Mouse (Mus musculus) hindbrain, embryonic 13.5 days (tissue): ENCODE results near the gene Adarb2. TPM values are rescaled to one million over a fixed set of nuclear protein-coding genes. Genes with fewer than 3 reads are reported as not detected.

ENCODE experiments used
- ATAC-seq: fragments of 200-750 bp; cut with Nextera tagmentation; 2 replicates; pipeline ENCODE4 v1.8.0; 2017; ENCODE audit warnings: moderate TSS enrichment; ENCODE audit not compliant: low FRiP score
- H3K27ac ChIP-seq: fragments of 300-500 bp; sonication (generic); 2 replicates; pipeline ENCODE4 v1.5.1; 2015; ENCODE audit warnings: inconsistent platforms, mild to moderate bottlenecking, moderate library complexity
- H3K27me3 ChIP-seq: fragments of 300-500 bp; sonication (generic); 2 replicates; pipeline ENCODE4 v1.6.1; 2015; ENCODE audit warnings: mild to moderate bottlenecking, inconsistent platforms
- H3K36me3 ChIP-seq: fragments of 300-500 bp; sonication (generic); 2 replicates; pipeline ENCODE4 v1.6.1; 2015; ENCODE audit warnings: mild to moderate bottlenecking, inconsistent platforms
- H3K4me1 ChIP-seq: fragments of 300-500 bp; sonication (generic); replicated peaks from 2 replicates; pipeline ENCODE4 v1.6.1; 2015; ENCODE audit warnings: inconsistent platforms
- H3K4me2 ChIP-seq: fragments of 300-500 bp; sonication (generic); 2 replicates; pipeline ENCODE4 v1.6.1; 2015; ENCODE audit warnings: inconsistent platforms, mild to moderate bottlenecking, moderate library complexity
- H3K4me3 ChIP-seq: fragments of 300-500 bp; sonication (generic); 2 replicates; pipeline ENCODE4 v1.5.1; 2015; ENCODE audit warnings: mild to moderate bottlenecking, inconsistent platforms
- H3K9ac ChIP-seq: fragments of 300-500 bp; sonication (generic); 2 replicates; pipeline ENCODE4 v1.6.1; 2015; ENCODE audit warnings: mild to moderate bottlenecking, inconsistent platforms
- H3K9me3 ChIP-seq: fragments of 300-500 bp; sonication (generic); 2 replicates; pipeline ENCODE4 v1.6.1; 2016; ENCODE audit warnings: inconsistent platforms
- WGBS: fragments of 180-500 bp; shearing (Covaris S2); methylation state at CpG from one replicate; pipeline ENCODE4 v1.1.7; 2015; 5-methylcytosine and 5-hydroxymethylcytosine counted together
- polyA plus RNA-seq: library from polyadenylated mRNA; unstranded; fragments of >200 nt; fragmentation: Nextera tagmentation; extraction: Ambion mirVana; gene quantifications from 2 replicates; pipeline ENCODE4 v1.2.1, GENCODE M21; 2015

Gene Adarb2
- polyA plus RNA-seq, 1 experiment from 2014 or later = 28.9 TPM

DNA sequence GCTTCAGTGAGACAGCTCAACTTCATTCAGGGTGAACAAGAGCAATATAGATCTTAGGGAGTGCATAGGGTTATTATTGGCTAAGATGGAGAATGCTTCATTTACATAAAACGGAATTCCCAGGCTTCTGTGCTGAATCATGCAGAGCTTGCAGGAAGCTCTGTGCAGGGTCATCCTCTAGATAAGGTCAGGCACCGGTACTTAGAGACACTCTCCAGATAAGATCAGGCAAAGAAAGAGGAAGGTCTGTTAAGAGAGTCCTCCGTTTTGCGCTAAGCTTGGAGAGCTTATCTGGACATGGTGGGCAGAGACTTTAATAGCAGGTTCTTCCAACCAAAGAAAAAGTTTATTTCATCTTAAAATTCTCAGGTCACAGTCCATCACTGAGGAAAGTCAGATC is 542.9 kb downstream of the Adarb2 start:
- WGBS = 87% methylated on average over 4 of the region's 4 CpGs
- H3K4me2 ChIP-seq = no peak overlapping the region
- no peaks in the 10 kb centered on the region for H3K36me3 ChIP-seq
- H3K9ac ChIP-seq = no peak overlapping the region
- no peak overlapping the region for H3K4me3 ChIP-seq
- H3K9me3 ChIP-seq = no peaks in the 10 kb centered on the region
- H3K27ac ChIP-seq = no peak overlapping the region
- no peaks in the 10 kb centered on the region for H3K27me3 ChIP-seq
- no peak for ATAC-seq
- no peaks in the 10 kb centered on the region for H3K4me1 ChIP-seq

DNA sequence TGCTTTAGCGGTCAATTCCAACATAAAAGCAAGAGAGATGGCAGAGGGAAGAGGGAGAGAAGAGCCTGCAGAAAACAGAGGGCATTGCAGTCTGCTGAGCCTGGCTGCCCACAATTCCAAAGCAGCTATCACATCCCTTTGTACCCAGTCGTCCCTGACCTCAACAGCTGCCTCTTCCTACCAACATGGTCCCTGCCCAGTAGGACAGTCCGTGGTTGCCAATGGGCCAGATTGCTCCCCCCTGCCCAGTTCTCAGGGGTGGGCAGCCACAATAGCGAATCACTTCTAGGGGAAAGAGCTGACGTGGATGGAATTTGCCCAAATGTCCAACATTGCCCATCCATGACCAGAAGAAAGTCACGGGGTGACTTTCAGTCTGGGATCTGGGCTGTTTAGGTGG is 546.8 kb downstream of the Adarb2 start:
- Histone ChIP-seq H3K9ac (no peak overlapping the region), H3K27me3 (no peaks in the 10 kb centered on the region), H3K4me3 (no peak overlapping the region), H3K9me3 (no peaks in the 10 kb centered on the region), H3K36me3 (peaks cover 8% of the 10 kb centered on the region; the same call in 1 of the 2 replicates), H3K27ac (no peak overlapping the region), H3K4me2 (no peak overlapping the region), H3K4me1 (no peaks in the 10 kb centered on the region)
- no peak for ATAC-seq
- WGBS = 89% methylated on average over 6 of the region's 6 CpGs

DNA sequence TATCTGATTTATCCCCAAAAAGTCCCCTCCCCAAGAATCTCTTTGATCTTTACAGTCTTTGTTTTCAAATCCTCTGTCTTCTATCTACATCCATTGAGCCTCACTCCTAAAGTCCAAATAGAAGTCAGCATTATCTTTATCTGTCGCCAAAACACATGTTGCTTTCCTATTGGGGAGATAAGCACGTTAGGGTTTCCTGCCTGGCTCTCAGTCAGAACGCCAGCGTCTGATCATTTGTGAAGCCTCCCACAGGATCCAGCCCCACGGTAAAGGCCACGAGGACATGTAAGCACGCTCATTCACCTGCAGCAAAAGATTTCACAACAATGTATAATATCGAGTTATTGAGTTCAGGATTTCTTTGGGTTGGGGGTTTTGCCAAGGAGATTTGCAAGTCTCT is 558.3 kb downstream of the Adarb2 start:
- Histone ChIP-seq H3K9me3 (no peaks in the 10 kb centered on the region), H3K4me3 (no peak overlapping the region), H3K27me3 (no peaks in the 10 kb centered on the region), H3K36me3 (no peaks in the 10 kb centered on the region), H3K4me1 (no peaks in the 10 kb centered on the region), H3K27ac (no peak overlapping the region), H3K9ac (no peak overlapping the region), H3K4me2 (no peak overlapping the region)
- WGBS = 74% methylated on average over 8 of the region's 8 CpGs
- ATAC-seq = no peak

DNA sequence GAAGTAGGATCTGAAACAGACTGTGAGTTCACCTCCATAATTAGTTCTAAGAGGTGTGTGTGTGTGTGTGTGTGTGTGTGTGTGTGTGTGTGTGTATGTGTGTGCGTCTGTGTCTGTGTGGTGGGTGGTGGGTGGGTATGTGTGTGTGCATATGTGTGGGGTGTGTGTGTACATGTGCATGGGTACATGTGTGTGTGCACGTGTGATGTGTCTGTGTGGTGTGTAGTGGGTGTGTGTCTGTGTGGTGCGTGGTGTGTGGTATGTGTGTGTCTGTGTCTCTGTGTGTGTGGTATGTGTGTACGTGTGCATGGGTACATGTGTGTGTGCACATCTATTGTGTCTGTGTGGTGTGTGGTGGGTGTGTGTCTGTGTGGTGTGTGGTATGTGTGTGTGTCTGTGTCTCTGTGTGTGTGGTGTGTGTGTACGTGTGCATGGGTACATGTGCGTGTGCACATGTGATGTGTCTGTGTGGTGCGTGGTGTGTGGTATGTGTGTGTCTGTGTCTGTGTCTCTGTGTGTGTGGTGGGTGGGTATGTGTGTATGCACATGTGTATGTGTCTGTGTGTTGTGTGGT is 567.1 kb downstream of the Adarb2 start:
- H3K9me3 ChIP-seq = peaks cover 4% of the 10 kb centered on the region; the same call in 1 of the 2 replicates
- no peak for ATAC-seq
- H3K4me3 ChIP-seq = no peak overlapping the region
- H3K9ac ChIP-seq = no peak overlapping the region
- H3K27me3 ChIP-seq = no peaks in the 10 kb centered on the region
- no peak overlapping the region for H3K27ac ChIP-seq
- 92% methylated on average over 7 of the region's 7 CpGs for WGBS
- no peaks in the 10 kb centered on the region for H3K4me1 ChIP-seq
- peaks cover 2% of the 10 kb centered on the region; the same call in 1 of the 2 replicates for H3K36me3 ChIP-seq
- no peak overlapping the region for H3K4me2 ChIP-seq

DNA sequence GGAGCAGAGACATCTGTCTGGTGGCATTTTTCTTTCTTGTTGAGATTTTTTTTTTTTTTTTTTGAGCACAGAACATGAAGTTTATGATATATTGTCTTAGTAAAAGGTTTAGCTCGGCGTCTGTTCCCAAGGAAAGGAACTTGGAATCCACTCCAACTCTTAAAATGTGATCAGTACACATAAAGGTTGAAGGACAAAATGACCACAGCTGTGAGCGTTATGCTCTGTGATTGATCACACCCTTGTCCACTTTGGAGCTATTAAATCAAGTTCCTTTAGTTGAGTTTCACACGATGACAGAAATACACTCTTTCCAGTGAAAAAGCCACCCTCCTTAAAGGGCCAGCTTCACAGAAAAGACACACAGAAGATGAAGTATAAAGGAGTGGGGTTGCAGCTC is 568.0 kb downstream of the Adarb2 start:
- H3K27me3 ChIP-seq = no peaks in the 10 kb centered on the region
- peaks cover 4% of the 10 kb centered on the region; the same call in 1 of the 2 replicates for H3K9me3 ChIP-seq
- no peak overlapping the region for H3K4me3 ChIP-seq
- WGBS = 80% methylated on average over 4 of the region's 4 CpGs
- H3K27ac ChIP-seq = no peak overlapping the region
- no peak overlapping the region for H3K4me2 ChIP-seq
- no peak overlapping the region for H3K9ac ChIP-seq
- ATAC-seq = no peak
- no peaks in the 10 kb centered on the region for H3K4me1 ChIP-seq
- peaks cover 2% of the 10 kb centered on the region; the same call in 1 of the 2 replicates for H3K36me3 ChIP-seq

DNA sequence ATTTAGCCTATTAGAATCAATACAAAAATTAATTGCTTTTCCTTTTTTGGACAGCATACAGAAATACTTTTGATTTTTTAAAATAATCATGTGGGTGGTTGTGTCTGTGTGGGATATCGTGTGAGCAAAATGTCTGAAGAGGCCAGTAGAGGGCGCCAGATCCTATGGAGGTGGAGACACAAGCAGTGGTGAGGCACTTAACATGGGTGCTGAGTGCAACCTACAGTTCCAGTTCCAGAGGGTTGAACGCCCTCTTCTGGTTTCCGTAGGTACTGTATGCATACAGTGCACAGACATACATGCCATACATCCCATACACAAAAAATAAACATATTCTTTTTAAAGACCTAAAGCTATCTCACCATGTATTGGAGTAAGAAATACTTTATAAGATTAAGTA is 577.8 kb downstream of the Adarb2 start:
- H3K27me3 ChIP-seq = no peaks in the 10 kb centered on the region
- no peak overlapping the region for H3K4me2 ChIP-seq
- H3K9ac ChIP-seq = no peak overlapping the region
- no peak overlapping the region for H3K4me3 ChIP-seq
- H3K36me3 ChIP-seq = no peaks in the 10 kb centered on the region
- WGBS = 52% methylated on average over 4 of the region's 4 CpGs
- ATAC-seq = no peak
- no peak overlapping the region for H3K27ac ChIP-seq
- H3K9me3 ChIP-seq = no peaks in the 10 kb centered on the region
- H3K4me1 ChIP-seq = peaks cover 15% of the 10 kb centered on the region

DNA sequence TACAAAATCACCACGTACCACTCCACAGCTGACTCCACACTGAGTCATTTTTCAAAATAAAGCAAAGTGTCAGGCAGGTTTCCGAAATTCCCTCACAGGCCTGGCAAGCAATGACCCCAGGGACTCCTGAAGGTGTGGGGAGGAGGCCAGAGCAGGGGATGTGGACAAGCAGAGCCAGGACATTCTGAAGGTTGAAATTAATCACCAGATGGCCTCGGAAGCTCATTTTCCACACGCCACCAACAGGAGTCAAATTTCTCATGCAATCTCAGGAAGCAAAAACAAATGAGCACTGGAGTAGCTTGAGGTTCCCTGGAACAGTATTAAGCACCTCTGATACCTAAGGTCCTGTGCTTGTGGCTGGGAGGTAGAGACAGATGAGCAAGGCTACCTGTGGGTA is 580.0 kb downstream of the Adarb2 start:
- ATAC-seq = no peak
- H3K27me3 ChIP-seq = no peaks in the 10 kb centered on the region
- no peaks in the 10 kb centered on the region for H3K36me3 ChIP-seq
- H3K27ac ChIP-seq = no peak overlapping the region
- H3K4me2 ChIP-seq = no peak overlapping the region
- H3K9ac ChIP-seq = no peak overlapping the region
- WGBS = 49% methylated on average over 4 of the region's 4 CpGs
- H3K9me3 ChIP-seq = no peaks in the 10 kb centered on the region
- H3K4me1 ChIP-seq = peaks cover 16% of the 10 kb centered on the region
- H3K4me3 ChIP-seq = no peak overlapping the region

DNA sequence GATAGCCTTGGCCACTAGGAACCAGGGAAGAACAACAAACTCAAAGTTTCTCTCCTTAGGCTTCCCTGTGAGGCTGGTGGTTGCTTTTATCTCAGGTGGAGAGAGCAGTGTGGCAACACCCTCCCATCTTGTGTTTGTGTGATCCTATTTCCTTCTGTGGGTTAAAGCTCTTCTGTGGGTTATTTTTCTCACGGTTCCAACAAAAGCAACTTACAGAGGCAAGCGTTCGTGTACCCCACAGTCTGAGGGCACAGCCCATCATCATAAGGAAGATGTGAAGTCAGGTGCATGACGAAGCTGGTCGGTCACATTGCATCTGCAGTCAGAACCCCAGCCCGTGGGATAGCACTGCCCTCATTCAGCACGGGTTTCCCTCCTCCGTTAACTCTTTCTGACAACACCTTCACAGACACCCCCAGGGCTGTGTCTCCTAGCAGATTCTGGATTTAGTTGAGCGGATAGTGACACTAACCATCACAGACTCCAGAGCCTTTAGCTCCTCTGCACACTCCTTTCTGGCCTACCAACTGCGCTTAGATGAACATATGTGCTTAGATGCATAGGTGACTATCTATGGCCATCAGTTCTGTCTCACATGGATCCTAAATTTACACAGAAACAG is 581.1 kb downstream of the Adarb2 start:
- peaks cover 16% of the 10 kb centered on the region for H3K4me1 ChIP-seq
- WGBS = 88% methylated on average over 10 of the region's 10 CpGs
- H3K4me2 ChIP-seq = no peak overlapping the region
- H3K27me3 ChIP-seq = no peaks in the 10 kb centered on the region
- H3K36me3 ChIP-seq = no peaks in the 10 kb centered on the region
- ATAC-seq = no peak
- H3K27ac ChIP-seq = no peak overlapping the region
- H3K4me3 ChIP-seq = no peak overlapping the region
- H3K9me3 ChIP-seq = no peaks in the 10 kb centered on the region
- no peak overlapping the region for H3K9ac ChIP-seq

DNA sequence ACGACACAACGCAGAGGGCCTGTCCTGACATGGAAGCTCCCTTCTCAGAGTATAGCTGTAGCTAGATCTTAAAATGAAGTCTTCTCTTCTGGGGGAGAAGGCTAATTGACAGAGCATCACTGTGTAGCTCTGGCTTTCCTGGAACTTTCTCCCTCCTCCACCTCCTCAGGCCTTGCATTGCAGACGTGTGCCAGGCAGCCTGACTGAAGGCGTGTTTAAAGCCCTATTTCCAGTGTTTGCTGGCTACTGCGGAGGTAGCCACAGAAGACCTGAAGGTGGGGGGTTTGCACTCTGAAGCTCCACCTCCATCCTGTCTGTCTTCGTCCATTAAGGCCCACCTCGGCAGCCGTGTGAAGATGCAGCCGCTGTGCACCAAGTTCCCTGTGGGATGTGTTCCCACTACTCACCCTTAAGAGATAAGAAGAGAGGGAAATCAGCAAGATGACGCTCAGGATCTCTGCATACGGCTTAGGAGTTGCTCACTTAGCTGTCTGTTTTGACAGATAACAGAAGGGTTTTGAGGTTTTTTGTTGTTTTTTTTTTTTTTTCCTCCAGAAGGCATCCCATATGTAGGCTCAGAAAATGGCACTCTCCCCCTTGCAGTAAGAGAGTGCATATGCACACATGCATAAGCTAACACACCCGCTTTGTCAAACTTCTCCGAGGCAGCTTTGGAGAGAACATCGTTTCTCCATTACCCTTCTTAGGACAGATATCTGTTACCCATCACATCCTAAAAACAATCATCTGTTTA is 581.8 kb downstream of the Adarb2 start:
- 82% methylated on average over 14 of the region's 14 CpGs for WGBS
- Histone ChIP-seq H3K9ac (no peak overlapping the region), H3K4me1 (peaks cover 16% of the 10 kb centered on the region), H3K27ac (no peak overlapping the region), H3K4me2 (0 out of 2 replicates have a peak overlapping the region, but pooled peaks have one; percentile 13), H3K27me3 (no peaks in the 10 kb centered on the region), H3K36me3 (no peaks in the 10 kb centered on the region), H3K4me3 (no peak overlapping the region), H3K9me3 (no peaks in the 10 kb centered on the region)
- ATAC-seq = no peak

DNA sequence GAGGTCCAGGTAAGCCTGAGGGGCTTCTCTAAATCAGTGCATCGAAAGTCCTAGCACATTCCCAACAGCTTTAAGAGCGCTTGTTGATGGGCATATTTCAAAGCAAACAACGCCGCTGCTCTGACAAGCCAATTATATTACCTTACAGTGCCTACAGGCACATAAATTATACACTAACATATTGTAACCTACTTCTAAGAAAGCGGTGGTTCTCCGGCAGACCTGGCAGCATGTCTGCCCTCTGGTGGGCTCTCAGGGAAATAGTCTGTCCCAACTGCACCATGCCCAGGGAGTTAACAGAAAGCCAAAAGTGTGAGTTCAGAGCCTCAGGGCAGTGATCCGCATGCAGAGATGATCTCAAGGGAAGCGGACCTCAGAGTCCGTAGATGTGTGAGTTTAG is 582.5 kb downstream of the Adarb2 start:
- 0 out of 2 replicates have a peak overlapping the region, but pooled peaks have one; percentile 13 for H3K4me2 ChIP-seq
- no peaks in the 10 kb centered on the region for H3K27me3 ChIP-seq
- H3K36me3 ChIP-seq = no peaks in the 10 kb centered on the region
- no peak overlapping the region for H3K4me3 ChIP-seq
- WGBS = 39% methylated on average over 9 of the region's 9 CpGs
- H3K4me1 ChIP-seq = peaks cover 16% of the 10 kb centered on the region
- no peak overlapping the region for H3K9ac ChIP-seq
- ATAC-seq = peak; percentile 77
- H3K27ac ChIP-seq = no peak overlapping the region
- no peaks in the 10 kb centered on the region for H3K9me3 ChIP-seq

DNA sequence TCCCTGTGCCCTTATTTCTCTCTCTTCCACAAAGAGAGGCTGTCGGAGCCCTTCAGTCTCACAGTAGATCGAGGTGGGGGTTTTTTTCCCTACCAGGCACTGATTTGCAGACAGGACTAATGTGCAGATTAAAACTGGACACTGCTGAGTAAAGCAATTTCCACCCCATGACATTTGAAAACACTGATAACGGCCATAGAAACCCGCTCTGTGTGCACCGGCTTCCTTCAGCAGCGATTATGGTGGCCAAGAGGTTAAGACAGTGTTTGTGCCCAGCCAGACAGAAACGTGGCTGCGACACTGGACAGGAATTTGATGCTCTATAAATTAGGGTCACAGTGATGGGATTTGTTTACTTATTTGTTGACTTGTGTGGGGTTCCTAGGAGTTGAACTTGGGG is 590.6 kb downstream of the Adarb2 start:
- Histone ChIP-seq H3K9me3 (no peaks in the 10 kb centered on the region), H3K9ac (no peak overlapping the region), H3K4me2 (no peak overlapping the region), H3K27me3 (no peaks in the 10 kb centered on the region), H3K27ac (no peak overlapping the region), H3K4me3 (no peak overlapping the region), H3K36me3 (peaks cover 2% of the 10 kb centered on the region), H3K4me1 (no peaks in the 10 kb centered on the region)
- ATAC-seq = no peak
- WGBS = 74% methylated on average over 8 of the region's 8 CpGs

DNA sequence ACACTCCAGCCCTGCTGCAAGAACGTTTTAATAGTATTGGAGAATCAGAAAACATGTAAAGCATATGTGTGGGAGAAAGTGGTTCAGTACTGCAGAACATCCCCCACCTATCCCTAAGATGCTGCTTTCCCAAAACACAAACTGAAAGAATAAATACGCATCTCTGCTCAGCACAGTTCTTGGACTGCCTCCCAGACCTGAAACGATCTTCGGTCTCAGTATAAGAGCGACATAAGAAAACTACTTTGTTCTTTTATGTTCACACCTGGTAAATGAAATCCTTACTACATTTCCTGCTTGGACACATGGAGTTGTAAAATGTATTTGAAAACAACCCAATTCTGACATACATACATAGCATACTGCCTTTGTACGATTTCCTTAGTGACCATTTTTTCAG is 597.9 kb downstream of the Adarb2 start:
- H3K27me3 ChIP-seq = no peaks in the 10 kb centered on the region
- 87% methylated on average over 6 of the region's 6 CpGs for WGBS
- peaks cover 21% of the 10 kb centered on the region for H3K36me3 ChIP-seq
- no peaks in the 10 kb centered on the region for H3K4me1 ChIP-seq
- H3K9me3 ChIP-seq = no peaks in the 10 kb centered on the region
- H3K9ac ChIP-seq = no peak overlapping the region
- no peak overlapping the region for H3K4me2 ChIP-seq
- ATAC-seq = no peak
- no peak overlapping the region for H3K27ac ChIP-seq
- no peak overlapping the region for H3K4me3 ChIP-seq
